Mouse (Mus musculus) liver, embryonic 15.5 days (tissue): Measurements from ENCODE around the gene Gm8369. TPM values are rescaled to one million over a fixed set of nuclear protein-coding genes. Genes with fewer than 3 reads are reported as not detected.
"Not testable (repeated sequence)": the region's sequence is repeated elsewhere in the genome, so short reads cannot be mapped to it uniquely, and the experiment has no call there.

Experiments used
- ATAC-seq: fragments of 200-750 bp; cut with Nextera tagmentation; 2 replicates; pipeline ENCODE4 v1.8.0; 2017; ENCODE audit warnings: moderate number of reproducible peaks, mild to moderate bottlenecking, moderate library complexity; ENCODE audit not compliant: insufficient read depth
- H3K27ac ChIP-seq: fragments of 300-500 bp; sonication (generic); replicated peaks from 2 replicates; pipeline ENCODE4 v1.5.1; 2015; ENCODE audit warnings: mild to moderate bottlenecking, inconsistent platforms
- H3K27me3 ChIP-seq: fragments of 300-500 bp; sonication (generic); 2 replicates; pipeline ENCODE4 v1.6.1; 2015; ENCODE audit warnings: mild to moderate bottlenecking, inconsistent platforms
- H3K36me3 ChIP-seq: fragments of 300-500 bp; sonication (generic); replicated peaks from 2 replicates; pipeline ENCODE4 v1.6.1; 2015; ENCODE audit warnings: moderate library complexity, mild to moderate bottlenecking, inconsistent platforms
- H3K4me1 ChIP-seq: fragments of 300-500 bp; sonication (generic); replicated peaks from 2 replicates; pipeline ENCODE4 v1.6.1; 2015; ENCODE audit warnings: inconsistent platforms
- H3K4me2 ChIP-seq: fragments of 300-500 bp; sonication (generic); 2 replicates; pipeline ENCODE4 v1.6.1; 2015; ENCODE audit warnings: moderate library complexity, mild to moderate bottlenecking, inconsistent platforms
- H3K4me3 ChIP-seq: fragments of 300-500 bp; sonication (generic); replicated peaks from 2 replicates; pipeline ENCODE4 v1.5.1; 2015; ENCODE audit warnings: mild to moderate bottlenecking, inconsistent platforms
- H3K9ac ChIP-seq: fragments of 300-500 bp; sonication (generic); 2 replicates; pipeline ENCODE4 v1.6.1; 2015; ENCODE audit warnings: moderate library complexity, mild to moderate bottlenecking, inconsistent platforms
- H3K9me3 ChIP-seq: fragments of 300-500 bp; sonication (generic); replicated peaks from 2 replicates; pipeline ENCODE4 v1.6.1; 2016; ENCODE audit warnings: inconsistent platforms
- WGBS: fragments of 180-500 bp; shearing (Covaris S2); methylation state at CpG from one replicate; pipeline ENCODE4 v1.1.7; 2015; ENCODE audit warnings: mixed read lengths; ENCODE audit not compliant: insufficient replicate concordance; 5-methylcytosine and 5-hydroxymethylcytosine counted together
- polyA plus RNA-seq: library from polyadenylated mRNA; unstranded; fragments of >200 nt; fragmentation: Nextera tagmentation; extraction: Ambion mirVana; gene quantifications from 2 replicates; pipeline ENCODE4 v1.2.1, GENCODE M21; 2015

Gene Gm8369
- polyA plus RNA-seq, 1 experiment from 2014 or later = 0.10 TPM

DNA sequence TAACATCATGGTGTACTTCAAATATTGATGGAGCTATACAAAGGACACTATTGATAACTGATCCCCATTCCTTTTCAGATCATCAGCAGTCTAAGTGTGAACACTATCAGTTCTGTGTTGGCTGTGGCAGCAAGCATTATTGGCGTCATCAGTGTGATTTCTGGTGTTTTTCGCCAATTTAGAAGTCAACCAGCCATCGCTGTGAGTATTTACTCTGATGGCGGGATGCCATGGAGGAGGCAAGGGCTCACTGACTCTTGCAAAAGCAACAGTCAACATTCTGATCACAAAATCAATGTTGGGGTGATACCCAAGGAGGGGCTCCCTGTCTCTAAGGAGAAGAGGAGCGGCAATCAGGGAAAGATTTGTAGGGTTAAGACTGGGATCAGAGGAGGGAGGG lies 69.0 kb downstream of the Gm8369 start:
- Histone ChIP-seq H3K9me3 (no peaks in the 10 kb centered on the region), H3K4me1 (no peaks in the 10 kb centered on the region), H3K9ac (no peak overlapping the region), H3K27me3 (no peaks in the 10 kb centered on the region), H3K36me3 (no peaks in the 10 kb centered on the region), H3K27ac (no peak overlapping the region), H3K4me2 (no peak overlapping the region), H3K4me3 (no peak overlapping the region)
- no peak for ATAC-seq
- 59% methylated on average over 5 of the region's 5 CpGs for WGBS

DNA sequence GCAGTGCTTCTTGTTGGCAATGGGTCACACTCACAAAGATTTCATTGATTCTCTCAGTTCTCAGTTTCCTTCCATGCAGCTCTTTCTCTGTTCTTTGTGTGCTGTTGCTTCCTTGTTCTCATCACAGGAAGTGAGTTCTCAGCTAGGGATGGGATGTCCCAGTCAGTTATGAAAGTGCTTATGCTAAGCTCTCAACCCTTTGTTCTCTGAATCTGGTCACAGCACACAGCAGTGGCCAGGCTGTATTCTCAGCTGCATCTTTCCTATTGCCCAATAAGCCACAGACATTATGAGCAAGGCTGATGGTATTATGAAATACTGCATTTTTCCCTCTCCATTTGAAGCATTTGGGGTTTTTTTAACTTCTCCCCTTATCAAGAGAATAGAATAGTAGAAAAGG lies 73.8 kb downstream of the Gm8369 start:
- not testable (repeated sequence) for H3K27me3 ChIP-seq, H3K4me3 ChIP-seq, H3K27ac ChIP-seq, H3K9ac ChIP-seq, H3K36me3 ChIP-seq, H3K4me2 ChIP-seq, ATAC-seq, H3K4me1 ChIP-seq, H3K9me3 ChIP-seq

Other genes starting within 250 kb of the Gm8369 start
- not detected in 2 replicates for gene Ms4a1, start 219.7 kb upstream of the Gm8369 start, polyA plus RNA-seq
- gene Ms4a5, start 202.1 kb upstream of the Gm8369 start, polyA plus RNA-seq = not detected in 2 replicates
- not detected in 2 replicates for gene Ms4a14, start 171.5 kb upstream of the Gm8369 start, polyA plus RNA-seq
- 1.4 and 1.7 TPM in 2 replicates for gene Ms4a7, start 149.8 kb upstream of the Gm8369 start, polyA plus RNA-seq
- 1.3 and 1.4 TPM in 2 replicates for gene Ms4a4a, start 110.4 kb upstream of the Gm8369 start, polyA plus RNA-seq
- gene Ms4a4c, start 81.2 kb upstream of the Gm8369 start, polyA plus RNA-seq = 1.5 and 2.5 TPM in 2 replicates
- gene Ms4a4b, start 42.4 kb upstream of the Gm8369 start, polyA plus RNA-seq = 0.58 and 0.74 TPM in 2 replicates
- 8.9 and 10.1 TPM in 2 replicates for gene Ms4a6c, start 16.6 kb upstream of the Gm8369 start, polyA plus RNA-seq
- 3.3 and 3.6 TPM in 2 replicates for gene Ms4a6b, start 30.6 kb downstream of the Gm8369 start, polyA plus RNA-seq
- gene Ms4a4d, start 50.9 kb downstream of the Gm8369 start, polyA plus RNA-seq = 0.24 and 0.54 TPM in 2 replicates
- 4.5 and 4.8 TPM in 2 replicates for gene Ms4a6d, start 118.9 kb downstream of the Gm8369 start, polyA plus RNA-seq
- gene Ms4a2, start 137.8 kb downstream of the Gm8369 start, polyA plus RNA-seq = 0.73 and 0.81 TPM in 2 replicates
- gene Ms4a3, start 154.9 kb downstream of the Gm8369 start, polyA plus RNA-seq = 30.9 and 39.0 TPM in 2 replicates
- 0.17 and 0.24 TPM in 2 replicates for gene Oosp2, start 174.6 kb downstream of the Gm8369 start, polyA plus RNA-seq
- gene Oosp1, start 205.2 kb downstream of the Gm8369 start, polyA plus RNA-seq = 0.14 TPM in 1 of 2 replicates, not detected in the other
- not detected in 2 replicates for gene Oosp3, start 211.1 kb downstream of the Gm8369 start, polyA plus RNA-seq